Mouse (Mus musculus): ENCODE data around the gene Kif6.

Kif6 gene

DNA sequence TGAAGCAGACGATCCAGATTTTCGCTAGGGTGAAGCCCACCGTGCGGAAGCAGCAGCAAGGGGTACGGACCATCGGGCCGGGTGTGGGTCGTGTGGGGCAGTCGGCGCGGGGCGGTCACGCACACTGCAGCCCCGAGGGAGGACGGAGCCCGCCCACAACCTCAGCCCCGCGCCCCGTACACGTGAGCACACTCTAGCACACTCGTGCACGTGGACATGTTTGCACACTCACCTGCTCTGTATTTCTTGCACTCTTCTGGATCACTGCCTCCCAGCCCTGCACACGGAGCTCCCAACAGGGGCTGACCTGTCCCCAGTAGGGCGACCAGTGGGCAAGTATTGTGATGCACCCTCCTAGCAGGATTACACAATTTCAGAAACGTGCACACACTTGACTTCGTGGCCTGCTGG, 310 bp downstream of the Kif6 start:
- peaks cover 34% of the 10 kb centered on the region for H3K27me3 ChIP-seq (ENCODE audit: insufficient read depth, low read length)
- H3K4me3 ChIP-seq (replicated peaks; ENCODE audit: low read length), result peak overlapping the region; percentile 81
- TF ChIP-seq POU5F1 (IDR thresholded peaks at IDR 0.05; ENCODE audit: borderline replicate concordance, low read length) (no peak), NANOG (IDR thresholded peaks at IDR 0.05; ENCODE audit: borderline replicate concordance, low read length) (no peak), CTCF (conservative IDR thresholded peaks at IDR 0.05; ENCODE audit: low read length) (no peak)
- no peaks in the 10 kb centered on the region for H3K9me3 ChIP-seq (ENCODE audit: low read length)
- no peaks in the 10 kb centered on the region for H3K36me3 ChIP-seq (ENCODE audit: insufficient read depth, low read length)
- H3K4me1 ChIP-seq (replicated peaks; ENCODE audit: low read depth, low read length), result peaks cover 9% of the 10 kb centered on the region; the same call in 1 of the 2 replicates

DNA sequence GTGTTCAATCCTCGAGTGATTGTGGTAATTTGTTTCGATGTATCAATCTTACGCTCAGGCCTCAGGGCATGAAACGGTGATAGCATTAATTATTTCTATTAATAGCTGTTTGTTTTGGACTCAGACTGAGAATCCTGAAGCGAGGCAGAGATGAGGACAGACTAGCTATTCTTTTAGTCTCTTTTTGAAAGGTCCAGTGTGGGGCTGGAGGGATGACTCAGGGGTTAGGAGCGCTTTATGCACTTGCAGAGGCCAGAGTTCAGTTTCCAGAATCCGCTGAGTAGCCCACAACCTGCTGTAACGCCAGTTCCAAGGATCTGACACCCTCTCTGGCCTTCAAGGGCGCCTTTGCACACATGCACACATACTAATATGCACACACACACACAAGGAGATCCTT, 9.6 kb downstream of the Kif6 start:
- H3K36me3 ChIP-seq (ENCODE audit: insufficient read depth, low read length), result no peaks in the 10 kb centered on the region
- H3K4me1 ChIP-seq (replicated peaks; ENCODE audit: low read depth, low read length), result no peaks in the 10 kb centered on the region
- H3K9me3 ChIP-seq (ENCODE audit: low read length), result no peaks in the 10 kb centered on the region
- no peak for TF ChIP-seq CTCF (conservative IDR thresholded peaks at IDR 0.05; ENCODE audit: low read length)
- no peak for TF ChIP-seq POU5F1 (IDR thresholded peaks at IDR 0.05; ENCODE audit: borderline replicate concordance, low read length)
- TF ChIP-seq NANOG (IDR thresholded peaks at IDR 0.05; ENCODE audit: borderline replicate concordance, low read length), result no peak
- H3K4me3 ChIP-seq (replicated peaks; ENCODE audit: low read length), result no peak overlapping the region
- H3K27me3 ChIP-seq (ENCODE audit: insufficient read depth, low read length), result no peaks in the 10 kb centered on the region

GRCm38 (mm10) chr17:49627011-49627794, 12.3 kb downstream of the Kif6 start:
- Histone ChIP-seq H3K36me3 (ENCODE audit: insufficient read depth, low read length) (no peaks in the 10 kb centered on the region), H3K9me3 (ENCODE audit: low read length) (no peaks in the 10 kb centered on the region), H3K27me3 (ENCODE audit: insufficient read depth, low read length) (no peaks in the 10 kb centered on the region), H3K4me1 (replicated peaks; ENCODE audit: low read depth, low read length) (no peaks in the 10 kb centered on the region), H3K4me3 (replicated peaks; ENCODE audit: low read length) (no peak overlapping the region)
- TF ChIP-seq POU5F1 (IDR thresholded peaks at IDR 0.05; ENCODE audit: borderline replicate concordance, low read length), result no peak
- no peak for TF ChIP-seq NANOG (IDR thresholded peaks at IDR 0.05; ENCODE audit: borderline replicate concordance, low read length)
- TF ChIP-seq CTCF (conservative IDR thresholded peaks at IDR 0.05; ENCODE audit: low read length), result no peak

- no peak overlapping the region for H3K4me3 ChIP-seq (replicated peaks; ENCODE audit: low read length)
Observed at GRCm38 (mm10) chr17:49628875-49629274, 13.9 kb downstream of the Kif6 start.

DNA sequence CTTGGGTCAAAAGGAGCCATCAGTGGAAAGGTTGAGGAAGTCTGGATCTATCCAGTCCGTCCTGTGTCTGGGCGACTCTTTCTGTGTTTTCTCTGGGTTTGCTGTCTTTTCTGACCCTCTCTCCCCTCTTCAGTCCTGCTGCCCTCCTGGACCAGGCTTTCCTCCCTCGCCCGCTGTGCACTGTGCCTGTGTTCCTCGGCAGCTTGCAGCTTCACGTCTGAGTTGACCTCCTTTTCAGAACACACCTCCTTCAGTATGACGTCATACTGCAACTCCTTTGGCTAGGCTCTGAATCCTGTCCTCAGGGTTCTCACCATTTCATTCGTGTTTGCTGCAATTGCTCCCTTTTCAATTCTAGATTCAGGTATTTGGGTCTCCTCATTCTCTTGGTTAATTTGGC, 18.1 kb downstream of the Kif6 start:
- no peaks in the 10 kb centered on the region for H3K9me3 ChIP-seq (ENCODE audit: low read length)
- H3K27me3 ChIP-seq (ENCODE audit: insufficient read depth, low read length), result 0 out of 2 replicates have a peak, but pooled peaks cover 3% of the 10 kb centered on the region
- TF ChIP-seq NANOG (IDR thresholded peaks at IDR 0.05; ENCODE audit: borderline replicate concordance, low read length), result no peak
- no peak for TF ChIP-seq CTCF (conservative IDR thresholded peaks at IDR 0.05; ENCODE audit: low read length)
- no peak for TF ChIP-seq POU5F1 (IDR thresholded peaks at IDR 0.05; ENCODE audit: borderline replicate concordance, low read length)

More at GRCm38 (mm10) chr17:49628875-49629274, 13.9 kb downstream of the Kif6 start:
- Histone ChIP-seq H3K36me3 (ENCODE audit: insufficient read depth, low read length) (no peaks in the 10 kb centered on the region), H3K9me3 (ENCODE audit: low read length) (no peaks in the 10 kb centered on the region), H3K4me1 (replicated peaks; ENCODE audit: low read depth, low read length) (no peaks in the 10 kb centered on the region), H3K27me3 (ENCODE audit: insufficient read depth, low read length) (no peaks in the 10 kb centered on the region)
- no peak for TF ChIP-seq POU5F1 (IDR thresholded peaks at IDR 0.05; ENCODE audit: borderline replicate concordance, low read length)
- peak; percentile 44 for TF ChIP-seq CTCF (conservative IDR thresholded peaks at IDR 0.05; ENCODE audit: low read length)
- TF ChIP-seq NANOG (IDR thresholded peaks at IDR 0.05; ENCODE audit: borderline replicate concordance, low read length), result no peak

GRCm38 (mm10) chr17:49641903-49642302, 27.0 kb downstream of the Kif6 start:
- Histone ChIP-seq H3K27me3 (ENCODE audit: insufficient read depth, low read length) (no peaks in the 10 kb centered on the region), H3K4me1 (replicated peaks; ENCODE audit: low read depth, low read length) (no peaks in the 10 kb centered on the region)
- no peak for TF ChIP-seq NANOG (IDR thresholded peaks at IDR 0.05; ENCODE audit: borderline replicate concordance, low read length)
- TF ChIP-seq CTCF (conservative IDR thresholded peaks at IDR 0.05; ENCODE audit: low read length), result no peak
- TF ChIP-seq POU5F1 (IDR thresholded peaks at IDR 0.05; ENCODE audit: borderline replicate concordance, low read length), result no peak

More for the DNA sequence above, 18.1 kb downstream of the Kif6 start:
- H3K4me1 ChIP-seq (replicated peaks; ENCODE audit: low read depth, low read length), result no peaks in the 10 kb centered on the region
- no peak overlapping the region for H3K4me3 ChIP-seq (replicated peaks; ENCODE audit: low read length)
- H3K36me3 ChIP-seq (ENCODE audit: insufficient read depth, low read length), result no peaks in the 10 kb centered on the region

DNA sequence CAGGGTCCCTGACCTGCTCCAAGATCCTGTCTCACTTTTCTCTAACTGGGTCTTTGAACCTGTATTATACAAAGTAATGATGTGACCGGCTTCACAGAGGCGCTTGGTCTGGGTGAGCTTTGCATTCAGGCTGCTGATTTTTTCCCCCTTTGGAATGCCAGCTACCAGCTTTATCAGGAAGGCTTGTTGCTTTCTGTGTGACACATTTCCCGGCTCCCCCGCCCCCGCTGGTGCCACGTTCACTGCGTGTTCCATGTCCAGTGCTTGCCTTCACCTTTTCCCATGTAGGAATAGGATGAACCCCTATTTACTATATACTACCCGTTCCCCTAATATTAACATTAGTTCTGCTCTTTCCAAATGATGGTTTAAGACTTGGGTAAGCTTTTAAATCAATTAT, 27.4 kb downstream of the Kif6 start:
- TF ChIP-seq CTCF (conservative IDR thresholded peaks at IDR 0.05; ENCODE audit: low read length) (no peak), NANOG (IDR thresholded peaks at IDR 0.05; ENCODE audit: borderline replicate concordance, low read length) (no peak), POU5F1 (IDR thresholded peaks at IDR 0.05; ENCODE audit: borderline replicate concordance, low read length) (no peak)
- no peaks in the 10 kb centered on the region for H3K4me1 ChIP-seq (replicated peaks; ENCODE audit: low read depth, low read length)
- no peak overlapping the region for H3K4me3 ChIP-seq (replicated peaks; ENCODE audit: low read length)
- no peaks in the 10 kb centered on the region for H3K27me3 ChIP-seq (ENCODE audit: insufficient read depth, low read length)
- H3K9me3 ChIP-seq (ENCODE audit: low read length), result no peaks in the 10 kb centered on the region
- H3K36me3 ChIP-seq (ENCODE audit: insufficient read depth, low read length), result no peaks in the 10 kb centered on the region

More at GRCm38 (mm10) chr17:49641903-49642302, 27.0 kb downstream of the Kif6 start:
- no peaks in the 10 kb centered on the region for H3K36me3 ChIP-seq (ENCODE audit: insufficient read depth, low read length)
- H3K4me3 ChIP-seq (replicated peaks; ENCODE audit: low read length), result no peak overlapping the region
- no peaks in the 10 kb centered on the region for H3K9me3 ChIP-seq (ENCODE audit: low read length)

DNA sequence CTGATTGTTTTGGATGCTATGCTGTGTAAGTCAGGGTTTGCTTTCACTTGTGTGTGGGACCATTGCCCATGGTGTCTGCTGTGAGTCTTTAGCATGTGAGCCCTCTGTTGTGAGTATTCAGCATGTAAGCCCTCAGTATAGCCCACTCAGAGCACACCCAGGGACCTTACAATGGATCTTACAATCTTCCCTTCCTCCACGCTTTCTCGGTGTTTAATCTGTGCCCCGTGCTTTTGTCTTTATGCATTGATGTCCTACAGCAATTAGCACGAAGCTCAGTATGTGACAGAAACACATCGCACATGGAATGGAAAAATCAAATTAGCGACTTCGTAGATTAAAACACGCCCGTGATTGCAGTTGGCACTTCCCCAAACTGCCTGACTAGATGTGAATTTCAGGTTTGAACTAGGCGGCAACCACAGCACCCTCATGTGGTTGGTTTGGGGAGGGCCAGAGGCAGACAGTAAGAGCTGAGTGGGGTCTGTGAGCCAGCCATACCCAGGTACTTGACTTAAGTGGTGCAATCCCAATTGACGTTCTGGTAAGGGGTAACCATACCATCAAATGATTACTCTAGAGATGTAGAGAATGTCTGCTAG, 28.1 kb downstream of the Kif6 start:
- TF ChIP-seq POU5F1 (IDR thresholded peaks at IDR 0.05; ENCODE audit: borderline replicate concordance, low read length) (no peak), CTCF (conservative IDR thresholded peaks at IDR 0.05; ENCODE audit: low read length) (peak; percentile 40), NANOG (IDR thresholded peaks at IDR 0.05; ENCODE audit: borderline replicate concordance, low read length) (no peak)
- Histone ChIP-seq H3K4me1 (replicated peaks; ENCODE audit: low read depth, low read length) (no peaks in the 10 kb centered on the region), H3K36me3 (ENCODE audit: insufficient read depth, low read length) (no peaks in the 10 kb centered on the region), H3K4me3 (replicated peaks; ENCODE audit: low read length) (no peak overlapping the region), H3K9me3 (ENCODE audit: low read length) (no peaks in the 10 kb centered on the region), H3K27me3 (ENCODE audit: insufficient read depth, low read length) (no peaks in the 10 kb centered on the region)

All from E14TG2a.4 (cell line).